ENCODE assay signal across 19 mouse cellular contexts in the genomic region with DNA sequence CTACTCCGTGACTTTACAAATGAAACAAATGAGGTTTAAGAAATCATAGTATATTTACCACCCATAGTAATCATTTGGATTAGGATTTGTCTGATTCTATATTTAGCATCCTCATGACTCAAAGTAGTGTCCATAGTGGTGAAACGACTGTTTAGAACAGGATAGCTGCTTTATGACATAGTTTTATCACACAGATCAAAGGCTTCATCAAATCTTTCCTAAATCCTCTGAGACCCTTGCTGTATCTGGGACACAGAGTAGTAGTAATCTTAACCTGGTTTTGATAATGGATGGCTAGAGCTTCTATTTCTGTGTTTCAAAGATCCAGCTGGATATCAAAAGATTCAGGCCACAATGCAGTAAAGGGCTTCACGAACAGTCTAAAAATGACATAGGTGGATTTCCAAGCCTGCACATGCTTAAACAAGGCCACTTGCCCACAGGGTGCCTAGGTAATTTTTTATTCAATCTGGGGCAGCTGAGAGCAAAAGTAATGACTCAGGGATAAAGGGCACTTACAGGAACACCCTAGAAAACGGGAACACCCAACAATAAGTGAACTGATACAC.
DNase-seq lines count a peak whose midpoint lies in the region; ATAC-seq lines count a peak whose summit lies in the region.
"Had no signal": no experiment of that assay in that cellular context is flagged by ENCODE, and none has a peak within 500 bp of the region (broad histone marks: within the 10 kb centered on the region; RNA-seq: fewer than 3 reads in every experiment).

No protein-coding gene starts in this region.

- H3K4me1 ChIP-seq in heart, embryonic 13.5 days = peaks cover 32% of the 10 kb centered on the region
- peaks cover 10% of the 10 kb centered on the region; the same call in 1 of the 2 replicates for H3K4me1 ChIP-seq in kidney, embryonic 15.5 days
- H3K4me1 ChIP-seq in midbrain, embryonic 15.5 days = peaks cover 4% of the 10 kb centered on the region; the same call in 1 of the 2 replicates
- H3K4me1 ChIP-seq: embryonic facial prominence, embryonic 15.5 days; forebrain, embryonic 10.5 days; hindbrain, embryonic 15.5 days had no signal

- no peak overlapping the region for H3K9ac ChIP-seq in heart, embryonic 13.5 days
- no peak overlapping the region for H3K9ac ChIP-seq in kidney, embryonic 15.5 days
- H3K9ac ChIP-seq in midbrain, embryonic 15.5 days = no peak overlapping the region
- H3K9ac ChIP-seq: embryonic facial prominence, embryonic 15.5 days; hindbrain, embryonic 15.5 days had no signal

- H3K27ac ChIP-seq in heart, embryonic 13.5 days (replicated peaks) = peak overlapping the region; percentile 48; the same call in 1 of the 2 replicates
- 0 out of 2 replicates have a peak overlapping the region, but pooled peaks have one; percentile 10 for H3K27ac ChIP-seq in kidney, embryonic 15.5 days
- H3K27ac ChIP-seq in midbrain, embryonic 15.5 days = no peak overlapping the region
- H3K27ac ChIP-seq: embryonic facial prominence, embryonic 15.5 days; forebrain, embryonic 10.5 days; hindbrain, embryonic 15.5 days had no signal

- no peak overlapping the region for H3K4me3 ChIP-seq in heart, embryonic 13.5 days
- H3K4me3 ChIP-seq in kidney, embryonic 15.5 days (replicated peaks) = no peak overlapping the region
- H3K4me3 ChIP-seq in midbrain, embryonic 15.5 days = no peak overlapping the region
- H3K4me3 ChIP-seq: embryonic facial prominence, embryonic 15.5 days; erythroblast, embryonic 14.5 days; forebrain, embryonic 10.5 days; hindbrain, embryonic 15.5 days had no signal

- peaks cover 6% of the 10 kb centered on the region; the same call in 1 of the 2 replicates for H3K9me3 ChIP-seq in heart, embryonic 13.5 days
- H3K9me3 ChIP-seq in kidney, embryonic 15.5 days (replicated peaks) = no peaks in the 10 kb centered on the region
- H3K9me3 ChIP-seq in midbrain, embryonic 15.5 days = no peaks in the 10 kb centered on the region
- H3K9me3 ChIP-seq: embryonic facial prominence, embryonic 15.5 days; forebrain, embryonic 10.5 days; hindbrain, embryonic 15.5 days had no signal

- 51% methylated on average over 4 of the region's 4 CpGs for WGBS in heart, embryonic 13.5 days
- 73% methylated on average over 4 of the region's 4 CpGs for WGBS in kidney, embryonic 15.5 days
- 69% methylated on average over 4 of the region's 4 CpGs for WGBS in midbrain, embryonic 15.5 days

- no peak overlapping the region for H3K4me2 ChIP-seq in heart, embryonic 13.5 days
- no peak overlapping the region for H3K4me2 ChIP-seq in kidney, embryonic 15.5 days
- no peak overlapping the region for H3K4me2 ChIP-seq in midbrain, embryonic 15.5 days
- H3K4me2 ChIP-seq: embryonic facial prominence, embryonic 15.5 days; heart, embryonic 11.5 days; hindbrain, embryonic 15.5 days had no signal

- no peaks in the 10 kb centered on the region for H3K27me3 ChIP-seq in heart, embryonic 13.5 days (replicated peaks)
- H3K27me3 ChIP-seq in kidney, embryonic 15.5 days = no peaks in the 10 kb centered on the region
- H3K27me3 ChIP-seq in midbrain, embryonic 15.5 days (replicated peaks) = no peaks in the 10 kb centered on the region
- H3K27me3 ChIP-seq: CH12.LX; embryonic facial prominence, embryonic 15.5 days; hindbrain, embryonic 15.5 days; Patski had no signal

- H3K36me3 ChIP-seq in heart, embryonic 13.5 days = no peaks in the 10 kb centered on the region
- no peaks in the 10 kb centered on the region for H3K36me3 ChIP-seq in kidney, embryonic 15.5 days
- no peaks in the 10 kb centered on the region for H3K36me3 ChIP-seq in midbrain, embryonic 15.5 days (replicated peaks)
- H3K36me3 ChIP-seq: embryonic facial prominence, embryonic 15.5 days; forebrain, embryonic 10.5 days; hindbrain, embryonic 15.5 days had no signal

- no peak for ATAC-seq in heart, embryonic 13.5 days (ENCODE audit: extremely low read depth, insufficient number of reproducible peaks, low FRiP score, low TSS enrichment)
- ATAC-seq in kidney, embryonic 15.5 days (replicated peaks; ENCODE audit: low FRiP score) = no peak
- ATAC-seq in midbrain, embryonic 15.5 days (replicated peaks) = peak; percentile 55; the same call in 1 of the 2 replicates
- ATAC-seq: activated CD4-positive, CD25-positive, alpha-beta regulatory T cell, adult 4 months; intestine, embryonic 16.5 days had no signal

- DNase-seq in heart, adult 18-20 months = no peak
- no peak for DNase-seq in kidney, postnatal 4 days
- DNase-seq in brain, adult 2 months (ENCODE audit: low read depth, low spot score) = peak; percentile 10
- DNase-seq in cerebellum, adult 9-11 months = no peak
- DNase-seq: adrenal gland, postnatal 14 days; embryo, embryonic 11 days; gastrocnemius, postnatal 14 days had no signal
